Mouse (Mus musculus): ENCODE measurements around the gene Oscar.

DNA sequence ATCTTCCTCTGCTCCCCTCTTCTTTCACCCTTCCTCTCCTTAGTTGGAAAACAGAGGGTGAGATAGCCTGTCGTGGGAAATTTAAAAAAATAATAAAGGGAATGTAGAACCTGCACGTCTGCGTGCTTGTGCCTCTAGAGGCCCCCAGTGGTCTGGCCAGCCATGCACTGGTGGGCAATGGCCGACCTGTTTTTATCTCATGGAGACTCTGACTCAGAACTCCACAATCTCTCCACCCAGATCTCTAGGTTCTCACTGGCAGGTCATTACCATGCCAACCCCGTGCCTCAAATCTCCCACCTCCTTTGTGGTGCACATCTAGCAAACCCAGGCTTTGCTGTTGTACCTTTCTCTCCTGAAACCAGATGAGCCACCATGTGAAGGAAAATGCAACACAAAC, 21.3 kb downstream of the Oscar start:
- TF ChIP-seq CTCF (IDR thresholded peaks at IDR 0.05) (no peak), EP300 (IDR thresholded peaks at IDR 0.05) (no peak)
